Mouse (Mus musculus) limb, embryonic 14.5 days (tissue): Measurements from ENCODE around the gene Bmp10. TPM values are rescaled to one million over a fixed set of nuclear protein-coding genes. Genes with fewer than 3 reads are reported as not detected.
A peak's percentile ranks its signal among the peaks of the same experiment; 100 is the strongest.

Experiments used
- ATAC-seq: fragments of 200-750 bp; cut with Nextera tagmentation; 2 replicates; pipeline ENCODE4 v1.8.0; 2017; ENCODE audit warnings: low read depth, moderate number of reproducible peaks, moderate TSS enrichment; ENCODE audit not compliant: low FRiP score
- DNase-seq: peaks from one replicate; pipeline ENCODE4 v3.0.0-alpha.2; 2015; ENCODE audit warnings: low spot score
- H3K27ac ChIP-seq: fragments of 300-500 bp; sonication (generic); replicated peaks from 2 replicates; pipeline ENCODE4 v1.5.1; 2014; ENCODE audit warnings: low read depth, mild to moderate bottlenecking, low read length, moderate library complexity, mixed read lengths
- H3K27me3 ChIP-seq: fragments of 300-500 bp; sonication (generic); 2 replicates; pipeline ENCODE4 v1.6.1; 2014; ENCODE audit warnings: low read length, mixed read lengths; ENCODE audit not compliant: control insufficient read depth, insufficient read depth
- H3K36me3 ChIP-seq: fragments of 300-500 bp; sonication (generic); 2 replicates; pipeline ENCODE4 v1.6.1; 2014; ENCODE audit warnings: mild to moderate bottlenecking, low read length, moderate library complexity, mixed read lengths; ENCODE audit not compliant: control insufficient read depth, insufficient read depth
- H3K4me1 ChIP-seq: fragments of 300-500 bp; sonication (generic); 2 replicates; pipeline ENCODE4 v1.6.1; 2014; ENCODE audit warnings: antibody characterized with exemption, low read length, mixed read lengths; ENCODE audit not compliant: control insufficient read depth, insufficient read depth
- H3K4me2 ChIP-seq: fragments of 300-500 bp; sonication (generic); replicated peaks from 2 replicates; pipeline ENCODE4 v1.6.1; 2014; ENCODE audit warnings: low read depth, mild to moderate bottlenecking, low read length, moderate library complexity; ENCODE audit not compliant: severe bottlenecking
- H3K4me3 ChIP-seq: fragments of 300-500 bp; sonication (generic); replicated peaks from 2 replicates; pipeline ENCODE4 v1.5.1; 2014; ENCODE audit warnings: low read length
- H3K9ac ChIP-seq: fragments of 300-500 bp; sonication (generic); 2 replicates; pipeline ENCODE4 v1.6.1; 2014; ENCODE audit warnings: mild to moderate bottlenecking, low read depth, low read length, moderate library complexity; ENCODE audit not compliant: severe bottlenecking
- H3K9me3 ChIP-seq: fragments of 300-500 bp; sonication (generic); 2 replicates; pipeline ENCODE4 v1.6.1; 2016; ENCODE audit warnings: low read length; ENCODE audit not compliant: control insufficient read depth
- POLR2A ChIP-seq: fragments of 200-500 bp; IDR thresholded peaks from 2 replicates; pipeline ENCODE4 v1.8.0; 2012; ENCODE audit warnings: inconsistent platforms, mild to moderate bottlenecking, moderate library complexity, borderline replicate concordance; ENCODE audit not compliant: insufficient read depth, insufficient read length; ENCODE audit errors: extremely low read depth
- WGBS: fragments of 180-500 bp; shearing (Covaris S2); extraction: QIAGEN DNeasy Blood & Tissue Kit; methylation state at CpG from one replicate; pipeline ENCODE4 v1.1.7; 2014; 5-methylcytosine and 5-hydroxymethylcytosine counted together
- polyA plus RNA-seq, 2 experiments: library from polyadenylated mRNA; depleted of rRNA in 1 of 2; stranded (reverse) in 1 of 2; unstranded in 1 of 2; fragments of >200 nt; fragmentation: Nextera tagmentation in 1 of 2; extraction: Ambion mirVana in 1 of 2; gene quantifications; 2 replicates each; pipeline versions ENCODE4 v1.2.1 to v1.2.3; 2012 to 2014

The Bmp10 gene
- polyA plus RNA-seq, 2 experiments: not detected

DNA sequence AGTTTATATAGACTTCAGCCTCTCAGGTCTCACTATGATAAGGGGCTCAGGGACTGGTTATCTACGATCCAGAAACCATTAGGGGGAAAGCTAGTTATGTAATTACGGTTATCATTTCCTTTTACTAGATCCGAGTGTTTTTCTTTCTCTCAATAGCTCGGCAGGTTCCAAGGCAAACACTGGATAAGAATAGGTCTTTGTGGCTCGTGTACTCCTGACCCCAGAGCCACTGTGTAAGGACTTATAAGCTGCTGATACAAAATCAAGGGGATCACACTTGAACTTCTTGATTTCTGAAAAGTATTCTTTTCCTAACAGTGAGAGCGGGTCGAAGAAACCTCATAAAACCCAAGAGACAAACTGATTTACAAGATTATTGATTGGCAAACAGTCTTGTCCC, 39.9 kb upstream of the Bmp10 start, which contains the start of gene Gkn3:
Gkn3 (minus strand) TSS at position 59 of the 400 bp plus-strand sequence.
- ATAC-seq: no peak
- Histone ChIP-seq H3K36me3 (no peaks in the 10 kb centered on the region), H3K4me3 (no peak within 1 kb of the TSS), H3K9ac (no peak within 1 kb of the TSS), H3K27ac (no peak within 1 kb of the TSS), H3K4me2 (no peak within 1 kb of the TSS), H3K4me1 (peaks cover 9% of the 10 kb centered on the region; the same call in 1 of the 2 replicates), H3K9me3 (no peaks in the 10 kb centered on the region), H3K27me3 (no peaks in the 10 kb centered on the region)
- no peak for TF ChIP-seq POLR2A
- no peak for DNase-seq
- 67% methylated on average over 7 of the region's 7 CpGs for WGBS

DNA sequence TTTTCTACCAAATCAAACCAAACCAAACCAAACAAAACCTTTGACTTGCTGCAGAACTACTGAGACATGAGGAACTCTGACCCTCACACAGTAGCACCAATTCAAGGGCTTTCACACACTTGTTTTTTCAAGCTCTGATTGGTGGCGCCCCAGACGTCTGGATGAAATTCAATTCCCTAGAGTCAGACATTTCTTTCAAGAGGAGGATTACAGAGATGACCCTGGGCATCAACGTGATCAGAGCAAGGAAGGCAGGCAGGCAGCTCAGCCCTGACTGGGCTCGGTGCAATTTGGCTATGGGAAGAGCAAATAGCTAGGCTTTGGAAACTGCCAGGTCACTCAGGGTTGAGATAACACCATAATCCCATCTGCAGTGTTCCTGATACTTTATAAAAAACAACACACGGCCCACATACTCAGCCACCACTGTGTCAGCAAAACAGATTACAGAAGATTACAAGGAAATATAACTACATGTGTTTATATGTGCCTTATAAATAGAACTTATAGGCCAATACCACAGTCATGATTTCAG, 39.3 kb upstream of the Bmp10 start:
- ATAC-seq: no peak
- Histone ChIP-seq H3K9me3 (no peaks in the 10 kb centered on the region), H3K9ac (no peak overlapping the region), H3K4me3 (no peak overlapping the region), H3K4me2 (no peak overlapping the region), H3K27me3 (no peaks in the 10 kb centered on the region), H3K36me3 (no peaks in the 10 kb centered on the region), H3K4me1 (peaks cover 3% of the 10 kb centered on the region; the same call in 1 of the 2 replicates), H3K27ac (no peak overlapping the region)
- no peak for TF ChIP-seq POLR2A
- 30% methylated on average over 5 of the region's 5 CpGs for WGBS
- DNase-seq: no peak

- Histone ChIP-seq H3K9ac (no peak overlapping the region), H3K36me3 (no peaks in the 10 kb centered on the region), H3K9me3 (no peaks in the 10 kb centered on the region), H3K4me3 (no peak overlapping the region), H3K27ac (no peak overlapping the region), H3K4me2 (no peak overlapping the region), H3K27me3 (no peaks in the 10 kb centered on the region), H3K4me1 (no peaks in the 10 kb centered on the region)
- DNase-seq: no peak
- ATAC-seq: no peak
- no peak for TF ChIP-seq POLR2A
- WGBS: 71% methylated on average over 8 of the region's 8 CpGs
These were observed 35.2 kb upstream of the Bmp10 start for GRCm38 (mm10) chr6:87393466-87394205.

GRCm38 (mm10) chr6:87394783-87395182, 34.0 kb upstream of the Bmp10 start:
- 82% methylated on average over 9 of the region's 9 CpGs for WGBS
- Histone ChIP-seq H3K36me3 (no peaks in the 10 kb centered on the region), H3K4me2 (no peak overlapping the region), H3K9ac (no peak overlapping the region), H3K9me3 (no peaks in the 10 kb centered on the region), H3K4me1 (no peaks in the 10 kb centered on the region), H3K27me3 (no peaks in the 10 kb centered on the region), H3K27ac (no peak overlapping the region), H3K4me3 (no peak overlapping the region)
- no peak for DNase-seq
- TF ChIP-seq POLR2A: no peak
- ATAC-seq: no peak

DNA sequence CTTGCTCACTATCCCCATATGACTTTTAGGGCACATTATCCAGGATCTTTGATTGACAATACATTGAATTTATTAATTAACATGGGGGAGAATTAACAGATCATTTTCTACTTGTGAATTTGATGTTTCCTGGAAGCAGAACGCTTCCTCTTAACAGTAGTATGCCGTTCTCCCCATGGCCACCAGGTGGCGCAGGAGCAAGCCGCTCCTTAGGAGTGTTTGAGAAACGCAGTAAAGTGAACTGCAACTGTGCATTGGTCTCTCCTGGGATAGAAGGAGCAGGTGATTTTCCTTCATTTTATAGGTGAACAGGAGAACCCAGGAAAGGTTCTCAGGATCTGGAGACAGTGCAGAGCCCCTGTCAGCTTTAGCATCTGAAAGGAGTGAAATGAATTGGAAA, 29.7 kb upstream of the Bmp10 start:
- H3K4me1 ChIP-seq: no peaks in the 10 kb centered on the region; the same call in 1 of the 2 replicates

More for the DNA sequence above, 29.7 kb upstream of the Bmp10 start:
- DNase-seq: peak; percentile 79
- TF ChIP-seq POLR2A: no peak
- ATAC-seq: 0 out of 2 replicates have a peak, but pooled peaks have one; percentile 57
- Histone ChIP-seq H3K36me3 (no peaks in the 10 kb centered on the region), H3K9me3 (no peaks in the 10 kb centered on the region), H3K27ac (no peak overlapping the region), H3K4me3 (no peak overlapping the region), H3K9ac (no peak overlapping the region), H3K27me3 (no peaks in the 10 kb centered on the region), H3K4me2 (no peak overlapping the region)
- WGBS: 0% methylated on average over 5 of the region's 5 CpGs
